Mouse (Mus musculus): ENCODE measurements around the gene Bsn. TPM values are rescaled to one million over a fixed set of nuclear protein-coding genes. Genes with fewer than 3 reads are reported as not detected.

Gene Bsn
- polyA plus RNA-seq, 1 experiment from 2014 or later = 0.75 TPM

- no peak overlapping the region for H3K27ac ChIP-seq
Observed at GRCm38 (mm10) chr9:108219766-108220379, 29.7 kb upstream of the Bsn start.

GRCm38 (mm10) chr9:108217936-108218543 lies 27.9 kb upstream of the Bsn start:
- 55% methylated on average over 11 of the region's 11 CpGs for WGBS
- Histone ChIP-seq H3K27ac (peak overlapping the region; percentile 81), H3K4me3 (replicated peaks) (no peak overlapping the region), H3K4me1 (peaks cover 48% of the 10 kb centered on the region), H3K9me3 (replicated peaks) (no peaks in the 10 kb centered on the region), H3K36me3 (peaks cover 45% of the 10 kb centered on the region), H3K4me2 (no peak overlapping the region), H3K27me3 (no peaks in the 10 kb centered on the region), H3K9ac (no peak overlapping the region)
- no peak for ATAC-seq (replicated peaks; ENCODE audit: low FRiP score)

More at GRCm38 (mm10) chr9:108219766-108220379, 29.7 kb upstream of the Bsn start:
- Histone ChIP-seq H3K9ac (no peak overlapping the region), H3K4me3 (replicated peaks) (no peak overlapping the region), H3K9me3 (replicated peaks) (no peaks in the 10 kb centered on the region), H3K36me3 (peaks cover 35% of the 10 kb centered on the region), H3K27me3 (no peaks in the 10 kb centered on the region), H3K4me1 (peaks cover 53% of the 10 kb centered on the region), H3K4me2 (no peak overlapping the region)
- 78% methylated on average over 12 of the region's 12 CpGs for WGBS
- no peak for ATAC-seq (replicated peaks; ENCODE audit: low FRiP score)

DNA sequence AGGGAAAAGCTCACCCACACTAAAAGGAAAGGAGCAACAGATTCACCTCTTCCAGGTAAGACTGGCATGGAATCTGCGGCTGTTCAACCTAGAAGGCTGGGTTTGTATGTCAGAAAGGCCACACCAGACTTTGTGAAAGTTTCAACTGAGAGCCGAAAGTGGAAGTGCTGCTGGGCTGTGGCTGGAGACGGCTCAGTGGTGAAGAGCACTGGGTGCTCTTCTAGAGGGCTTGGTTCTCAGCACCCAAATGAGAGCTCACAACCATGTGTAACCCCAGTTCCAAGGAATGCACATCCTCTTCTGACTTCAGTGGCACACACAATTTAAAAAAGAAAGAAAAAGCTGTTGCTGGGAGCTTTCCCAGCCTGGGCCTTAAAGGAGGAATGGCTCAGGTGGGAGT lies 27.2 kb upstream of the Bsn start:
- no peak for ATAC-seq (replicated peaks; ENCODE audit: low FRiP score)
- Histone ChIP-seq H3K9me3 (replicated peaks) (no peaks in the 10 kb centered on the region), H3K4me3 (replicated peaks) (no peak overlapping the region), H3K36me3 (peaks cover 47% of the 10 kb centered on the region), H3K27ac (peak overlapping the region; percentile 81; the same call in 1 of the 2 replicates), H3K4me2 (no peak overlapping the region), H3K27me3 (no peaks in the 10 kb centered on the region), H3K9ac (no peak overlapping the region), H3K4me1 (peaks cover 45% of the 10 kb centered on the region)
- WGBS = 94% methylated on average over 3 of the region's 3 CpGs

DNA sequence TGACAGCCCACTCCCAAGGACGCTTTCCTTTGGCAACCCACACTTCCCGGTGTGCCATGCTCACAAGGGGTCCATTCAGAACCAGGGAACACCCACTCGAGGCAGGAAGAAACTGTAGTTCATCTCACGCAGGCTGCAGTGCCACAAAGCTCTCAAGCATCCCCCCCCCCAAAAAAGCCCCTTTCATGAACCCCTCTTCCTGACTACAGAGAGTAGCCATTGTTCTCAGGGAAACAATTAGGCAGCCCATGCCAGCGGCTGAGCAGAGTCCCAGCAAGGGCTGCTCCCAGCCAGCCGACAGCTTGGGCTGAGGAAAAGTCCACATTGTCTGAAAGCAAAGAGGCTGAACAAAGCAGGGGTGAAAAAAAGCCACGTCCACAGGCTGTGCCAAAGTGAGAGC lies 22.9 kb upstream of the Bsn start:
- no peak overlapping the region for H3K9ac ChIP-seq
- no peak for ATAC-seq (replicated peaks; ENCODE audit: low FRiP score)
- H3K9me3 ChIP-seq (replicated peaks) = no peaks in the 10 kb centered on the region
- no peaks in the 10 kb centered on the region for H3K27me3 ChIP-seq
- H3K4me3 ChIP-seq (replicated peaks) = no peak overlapping the region
- H3K4me1 ChIP-seq = peaks cover 17% of the 10 kb centered on the region
- peak overlapping the region; percentile 61 for H3K27ac ChIP-seq
- 57% methylated on average over 7 of the region's 7 CpGs for WGBS
- H3K4me2 ChIP-seq = no peak overlapping the region
- H3K36me3 ChIP-seq = peaks cover 69% of the 10 kb centered on the region

DNA sequence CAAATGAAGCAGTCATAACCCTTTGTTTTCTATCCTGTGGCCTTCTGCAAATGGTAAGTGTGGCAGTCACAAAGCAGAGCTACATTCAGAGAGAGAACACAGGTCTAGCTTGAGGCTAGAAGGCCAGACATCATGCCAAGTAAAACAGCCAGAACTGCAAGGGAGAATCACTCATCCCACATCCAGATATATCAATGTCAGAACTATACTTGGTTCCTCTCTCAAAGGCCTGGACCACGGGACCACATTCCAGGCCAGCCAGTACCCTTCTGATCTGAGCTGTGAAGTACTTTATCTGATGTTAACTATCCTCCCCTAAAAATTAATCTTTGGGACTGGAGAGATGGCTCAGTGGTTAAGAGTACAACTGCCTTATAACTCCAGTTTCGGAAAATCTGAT lies 22.2 kb upstream of the Bsn start:
- Histone ChIP-seq H3K9ac (no peak overlapping the region), H3K4me1 (peaks cover 11% of the 10 kb centered on the region), H3K4me2 (no peak overlapping the region), H3K4me3 (replicated peaks) (no peak overlapping the region), H3K27me3 (no peaks in the 10 kb centered on the region), H3K27ac (no peak overlapping the region; the same call in 1 of the 2 replicates), H3K36me3 (peaks cover 69% of the 10 kb centered on the region), H3K9me3 (replicated peaks) (no peaks in the 10 kb centered on the region)
- WGBS = 75% methylated on average over 2 of the region's 2 CpGs
- no peak for ATAC-seq (replicated peaks; ENCODE audit: low FRiP score)

DNA sequence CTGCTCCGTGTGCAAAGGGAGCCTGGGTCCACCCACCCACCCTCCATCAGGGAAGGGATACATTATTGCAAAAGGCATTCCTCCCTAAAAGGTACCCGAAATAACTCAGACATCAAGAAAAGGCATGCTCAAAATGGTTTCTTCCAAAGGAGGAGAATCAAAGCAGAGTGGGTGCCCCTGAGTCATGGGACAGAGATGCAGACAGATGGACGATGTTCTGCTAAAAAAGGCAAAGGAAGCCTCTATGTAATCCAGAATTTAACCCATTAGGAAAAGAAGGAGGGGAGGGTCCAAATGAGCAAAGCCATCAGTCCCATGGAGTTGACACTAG lies 15.4 kb upstream of the Bsn start:
- Histone ChIP-seq H3K27me3 (no peaks in the 10 kb centered on the region), H3K4me3 (replicated peaks) (no peak overlapping the region), H3K9me3 (replicated peaks) (no peaks in the 10 kb centered on the region), H3K4me2 (no peak overlapping the region), H3K36me3 (peaks cover 59% of the 10 kb centered on the region), H3K4me1 (peaks cover 9% of the 10 kb centered on the region), H3K27ac (no peak overlapping the region), H3K9ac (no peak overlapping the region)
- ATAC-seq (replicated peaks; ENCODE audit: low FRiP score) = no peak
- WGBS = 88% methylated on average over 3 of the region's 3 CpGs

DNA sequence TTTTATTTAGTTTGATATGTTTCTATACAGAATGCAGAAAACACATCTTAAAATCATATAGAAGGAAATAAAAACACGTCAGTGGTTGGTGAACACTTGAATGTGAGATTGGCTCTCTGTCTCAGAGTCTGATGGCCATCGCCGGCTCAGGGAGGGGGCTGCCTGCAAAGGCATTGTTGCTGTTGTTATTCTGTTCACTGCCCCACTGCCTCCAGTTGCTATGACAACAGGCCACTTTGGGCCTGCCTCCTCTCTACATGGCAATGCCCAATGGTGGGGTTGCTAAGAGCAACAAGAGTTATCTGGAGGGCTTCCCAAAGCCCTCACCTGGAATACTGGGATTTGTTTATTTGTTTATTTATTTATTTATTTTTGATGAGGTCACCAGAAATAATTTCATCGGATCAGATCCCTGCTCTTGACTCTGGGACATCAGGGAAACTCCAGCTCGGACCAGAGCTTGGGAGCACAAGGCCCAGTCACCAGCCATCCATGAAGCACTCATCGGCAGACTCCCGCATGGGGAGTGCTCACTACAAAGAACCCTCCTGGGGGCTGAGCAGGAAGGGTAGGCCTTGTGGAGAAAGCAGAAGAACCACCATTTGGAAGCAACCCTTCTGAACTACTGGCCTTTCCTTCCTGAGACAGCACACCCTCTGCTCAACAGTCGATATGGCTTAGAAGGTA lies 14.8 kb upstream of the Bsn start:
- WGBS = 70% methylated on average over 8 of the region's 8 CpGs
- no peak for ATAC-seq (replicated peaks; ENCODE audit: low FRiP score)

DNA sequence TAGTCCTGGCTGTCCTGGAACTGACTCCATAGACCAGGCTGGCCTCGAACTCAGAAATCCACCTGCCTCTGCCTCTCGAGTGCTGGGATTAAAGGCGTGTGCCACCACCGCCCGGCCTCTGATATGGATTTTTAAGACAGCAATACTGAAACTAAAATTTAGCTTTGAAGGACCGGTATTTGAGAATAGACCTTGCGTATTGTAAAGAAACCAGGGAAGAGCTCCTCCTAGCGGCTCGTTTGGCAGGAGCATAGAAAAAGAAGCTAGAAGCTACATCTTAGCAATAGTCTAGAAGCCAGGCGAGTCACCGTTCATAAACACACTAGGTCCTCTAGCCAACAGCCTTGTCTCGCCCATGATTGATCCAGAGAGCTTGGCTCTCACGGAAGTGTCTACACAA lies 12.8 kb upstream of the Bsn start:
- H3K4me2 ChIP-seq = peak overlapping the region; percentile 31; the same call in 1 of the 2 replicates
- no peaks in the 10 kb centered on the region for H3K27me3 ChIP-seq
- H3K4me3 ChIP-seq (replicated peaks) = no peak overlapping the region
- H3K9me3 ChIP-seq (replicated peaks) = no peaks in the 10 kb centered on the region
- peaks cover 35% of the 10 kb centered on the region for H3K36me3 ChIP-seq
- 39% methylated on average over 13 of the region's 13 CpGs for WGBS
- peaks cover 12% of the 10 kb centered on the region for H3K4me1 ChIP-seq
- no peak overlapping the region for H3K27ac ChIP-seq
- H3K9ac ChIP-seq = no peak overlapping the region
- ATAC-seq (replicated peaks; ENCODE audit: low FRiP score) = no peak

More for the DNA sequence above, 14.8 kb upstream of the Bsn start:
- Histone ChIP-seq H3K4me2 (no peak overlapping the region), H3K27me3 (no peaks in the 10 kb centered on the region), H3K27ac (no peak overlapping the region), H3K4me3 (replicated peaks) (no peak overlapping the region), H3K4me1 (peaks cover 12% of the 10 kb centered on the region), H3K9ac (no peak overlapping the region), H3K9me3 (replicated peaks) (no peaks in the 10 kb centered on the region), H3K36me3 (peaks cover 55% of the 10 kb centered on the region)

DNA sequence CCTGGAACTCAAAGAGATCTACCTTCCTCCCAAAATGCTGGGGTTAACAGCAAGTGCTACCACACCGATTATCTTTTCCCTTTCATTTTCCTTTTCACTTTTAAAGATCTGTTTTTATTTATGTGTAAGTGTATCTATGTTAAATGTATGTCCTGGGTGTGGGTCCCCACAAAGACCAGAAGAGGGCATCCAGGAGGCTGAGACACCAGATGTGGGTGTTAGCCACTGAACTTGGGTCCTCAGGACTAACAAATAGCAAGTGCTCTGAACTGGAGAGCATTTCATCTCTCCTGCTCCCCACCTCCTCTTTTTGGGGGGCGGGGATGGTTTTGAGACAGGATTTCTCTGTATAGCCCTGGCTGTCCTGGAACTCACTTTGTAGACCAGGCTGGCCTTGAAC lies 12.0 kb upstream of the Bsn start:
- Histone ChIP-seq H3K4me3 (replicated peaks) (no peak overlapping the region), H3K9ac (no peak overlapping the region), H3K27me3 (no peaks in the 10 kb centered on the region), H3K4me1 (peaks cover 16% of the 10 kb centered on the region), H3K4me2 (no peak overlapping the region), H3K9me3 (replicated peaks) (no peaks in the 10 kb centered on the region), H3K27ac (no peak overlapping the region), H3K36me3 (peaks cover 26% of the 10 kb centered on the region)
- 94% methylated on average over 2 of the region's 2 CpGs for WGBS
- no peak for ATAC-seq (replicated peaks; ENCODE audit: low FRiP score)

DNA sequence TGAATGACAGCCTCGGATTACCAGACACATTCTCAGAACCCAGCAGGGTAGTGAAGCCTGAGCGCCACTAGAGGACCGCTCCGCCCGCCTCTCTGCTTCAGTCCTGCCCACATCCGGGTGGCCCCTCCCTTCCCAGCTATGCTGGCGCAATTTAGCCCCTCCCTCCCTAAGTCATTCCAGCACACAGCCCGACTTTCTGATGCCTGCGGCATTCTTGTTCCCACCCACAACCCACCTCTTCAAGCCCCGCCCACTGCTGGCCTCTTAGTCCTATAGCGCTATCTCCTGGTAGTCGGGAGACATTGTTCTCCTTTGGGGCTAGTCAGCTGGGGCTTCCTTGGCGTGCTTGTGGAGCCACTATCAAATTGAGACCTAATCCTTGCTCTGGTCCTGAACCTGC lies 11.0 kb upstream of the Bsn start:
- peaks cover 23% of the 10 kb centered on the region for H3K4me1 ChIP-seq
- H3K36me3 ChIP-seq = peaks cover 17% of the 10 kb centered on the region; the same call in 1 of the 2 replicates
- ATAC-seq (replicated peaks; ENCODE audit: low FRiP score) = peak; percentile 95
- H3K9ac ChIP-seq = no peak overlapping the region
- 0 out of 2 replicates have a peak overlapping the region, but pooled peaks have one; percentile 48 for H3K27ac ChIP-seq
- no peaks in the 10 kb centered on the region for H3K27me3 ChIP-seq
- H3K4me3 ChIP-seq (replicated peaks) = peak overlapping the region; percentile 24
- H3K4me2 ChIP-seq = peak overlapping the region; percentile 54
- H3K9me3 ChIP-seq (replicated peaks) = no peaks in the 10 kb centered on the region
- under 1% methylated on average over 13 of the region's 13 CpGs for WGBS

DNA sequence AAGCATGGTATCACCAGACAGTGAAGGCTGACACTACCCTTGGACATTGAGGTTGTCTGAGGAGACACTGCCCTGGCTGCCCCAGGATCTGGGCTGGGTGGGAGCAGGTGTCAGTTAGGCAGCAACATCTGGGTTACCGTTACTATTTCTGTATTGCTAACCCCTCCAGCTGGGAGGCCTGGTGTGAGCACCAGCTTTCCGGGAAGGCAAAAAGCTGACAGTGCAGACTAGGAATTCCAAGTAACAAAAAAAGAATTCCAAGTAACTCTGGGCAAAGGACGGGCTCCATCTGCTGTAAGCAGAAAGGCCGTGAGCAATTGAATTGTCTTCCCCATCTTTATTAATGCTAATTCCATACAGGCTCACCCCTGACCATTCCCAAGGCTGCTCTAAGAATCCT lies 8.4 kb upstream of the Bsn start:
- Histone ChIP-seq H3K4me1 (peaks cover 19% of the 10 kb centered on the region), H3K4me3 (replicated peaks) (no peak overlapping the region), H3K9ac (no peak overlapping the region), H3K9me3 (replicated peaks) (no peaks in the 10 kb centered on the region), H3K36me3 (no peaks in the 10 kb centered on the region), H3K27ac (no peak overlapping the region), H3K27me3 (no peaks in the 10 kb centered on the region), H3K4me2 (no peak overlapping the region)
- ATAC-seq (replicated peaks; ENCODE audit: low FRiP score) = no peak
- 73% methylated on average over 4 of the region's 4 CpGs for WGBS

- H3K27ac ChIP-seq = no peak overlapping the region
- peak overlapping the region; percentile 28 for H3K4me3 ChIP-seq (replicated peaks)
Observed at GRCm38 (mm10) chr9:108196920-108197677, 6.9 kb upstream of the Bsn start.

More at GRCm38 (mm10) chr9:108196920-108197677, 6.9 kb upstream of the Bsn start:
- Histone ChIP-seq H3K36me3 (no peaks in the 10 kb centered on the region), H3K4me2 (peak overlapping the region; percentile 55), H3K9me3 (replicated peaks) (no peaks in the 10 kb centered on the region), H3K9ac (0 out of 2 replicates have a peak overlapping the region, but pooled peaks have one; percentile 29), H3K4me1 (peaks cover 19% of the 10 kb centered on the region), H3K27me3 (no peaks in the 10 kb centered on the region)
- no peak for ATAC-seq (replicated peaks; ENCODE audit: low FRiP score)
- WGBS = 18% methylated on average over 24 of the region's 24 CpGs
